Mouse (Mus musculus) adrenal gland, postnatal 4 days (tissue): ENCODE data around the gene Gm30083. TPM values are rescaled to one million over a fixed set of nuclear protein-coding genes. Genes with fewer than 3 reads are reported as not detected.

Source experiments
- DNase-seq, 2 experiments: peaks; one replicate each; pipeline ENCODE4 v3.0.0; 2021 to 2022; ENCODE audit warnings: low spot score in 2 of 2, mixed read lengths in 2 of 2
- long read RNA-seq, 2 experiments: library from polyadenylated mRNA; stranded (forward); transcript quantifications; one replicate each; pipeline ENCODE4 v2.0.0; 2021
- total RNA-seq, 2 experiments: library from RNA; stranded (reverse); gene quantifications; 2 replicates each; pipeline ENCODE4 v1.2.3; 2021

Gm30083 gene
- not detected for total RNA-seq
- long read RNA-seq, experiment 1: 0 reads
- long read RNA-seq, experiment 2: 0 reads

GRCm38 (mm10) chr14:34015063-34015462 lies at the start of gene Gm30083:
TSS of gene Gm30083 (minus strand) at chr14:34015182.
- no peak for DNase-seq

- DNase-seq: no peak
Measured at GRCm38 (mm10) chr14:34052516-34052915, 37.5 kb upstream of the Gm30083 start, which contains the start of gene Antxrl. TSS of gene Antxrl (plus strand) at chr14:34052707.

GRCm38 (mm10) chr14:34050101-34050779 lies 35.3 kb upstream of the Gm30083 start:
- no peak for DNase-seq

GRCm38 (mm10) chr14:34043341-34043740 lies 28.4 kb upstream of the Gm30083 start:
- DNase-seq: no peak

- DNase-seq: no peak
Measured at GRCm38 (mm10) chr14:34041241-34041640, 26.3 kb upstream of the Gm30083 start.

- DNase-seq: no peak
Measured at GRCm38 (mm10) chr14:34033841-34034610, 19.0 kb upstream of the Gm30083 start.

GRCm38 (mm10) chr14:34026710-34027109 lies 11.7 kb upstream of the Gm30083 start:
- no peak for DNase-seq

GRCm38 (mm10) chr14:34016938-34017337 lies 2.0 kb upstream of the Gm30083 start:
- no peak for DNase-seq

- no peak for DNase-seq
Measured at GRCm38 (mm10) chr14:34016381-34016780, 1.4 kb upstream of the Gm30083 start, which contains the start of gene Gm5460. TSS of gene Gm5460 (plus strand) at chr14:34016758.

- DNase-seq: no peak
Measured at GRCm38 (mm10) chr14:34002358-34002757, 12.6 kb downstream of the Gm30083 start.

- no peak for DNase-seq
Measured at GRCm38 (mm10) chr14:34001445-34001844, 13.5 kb downstream of the Gm30083 start.

GRCm38 (mm10) chr14:34000076-34000475 lies 14.9 kb downstream of the Gm30083 start:
- no peak for DNase-seq

GRCm38 (mm10) chr14:33997427-33997826 lies 17.6 kb downstream of the Gm30083 start:
- DNase-seq: no peak

GRCm38 (mm10) chr14:33993521-33994289 lies 21.3 kb downstream of the Gm30083 start:
- DNase-seq: no peak

- DNase-seq: no peak
Measured at GRCm38 (mm10) chr14:33993051-33993450, 21.9 kb downstream of the Gm30083 start.

GRCm38 (mm10) chr14:33991971-33992370 lies 23.0 kb downstream of the Gm30083 start:
- no peak for DNase-seq

GRCm38 (mm10) chr14:33989201-33989600 lies 25.8 kb downstream of the Gm30083 start:
- DNase-seq: no peak

- DNase-seq: no peak
Measured at GRCm38 (mm10) chr14:33978604-33979059, 36.4 kb downstream of the Gm30083 start, which contains the start of gene Zfp488. TSS of gene Zfp488 (minus strand) at chr14:33978764.

GRCm38 (mm10) chr14:33977748-33978147 lies 37.2 kb downstream of the Gm30083 start:
- no peak for DNase-seq

- DNase-seq: no peak
Measured at GRCm38 (mm10) chr14:33974752-33975151, 40.2 kb downstream of the Gm30083 start.

GRCm38 (mm10) chr14:33972679-33973078 lies 42.3 kb downstream of the Gm30083 start:
- no peak for DNase-seq
